Mouse (Mus musculus): Measurements from ENCODE around the gene Adamtsl5. TPM values are rescaled to one million over a fixed set of nuclear protein-coding genes. Genes with fewer than 3 reads are reported as not detected.

Adamtsl5 gene
- polyA plus RNA-seq, 1 experiment = 8.8 TPM

- TF ChIP-seq POLR2A (IDR thresholded peaks at IDR 0.05; ENCODE audit: borderline replicate concordance, low read depth, low read length) = no peak
- peak; percentile 56; the same call in 1 of the 2 replicates for TF ChIP-seq CTCF (IDR thresholded peaks at IDR 0.05; ENCODE audit: low read depth, low read length)
- Histone ChIP-seq H3K27ac (ENCODE audit: insufficient read depth, low read depth, low read length) (no peak overlapping the region), H3K4me3 (ENCODE audit: insufficient read depth, low read length) (no peak overlapping the region), H3K4me1 (ENCODE audit: control insufficient read depth, insufficient read depth, low read length) (no peaks in the 10 kb centered on the region)
Measured at GRCm38 (mm10) chr10:80374063-80374462, 25.9 kb upstream of the Adamtsl5 start.

- TF ChIP-seq CTCF (IDR thresholded peaks at IDR 0.05; ENCODE audit: low read depth, low read length) = no peak
- no peak for TF ChIP-seq POLR2A (IDR thresholded peaks at IDR 0.05; ENCODE audit: borderline replicate concordance, low read depth, low read length)
- Histone ChIP-seq H3K27ac (ENCODE audit: insufficient read depth, low read depth, low read length) (no peak overlapping the region), H3K4me3 (ENCODE audit: insufficient read depth, low read length) (no peak overlapping the region), H3K4me1 (ENCODE audit: control insufficient read depth, insufficient read depth, low read length) (no peaks in the 10 kb centered on the region)
Measured at GRCm38 (mm10) chr10:80372706-80373105, 24.5 kb upstream of the Adamtsl5 start.

GRCm38 (mm10) chr10:80371983-80372382 lies 23.8 kb upstream of the Adamtsl5 start:
- TF ChIP-seq POLR2A (IDR thresholded peaks at IDR 0.05; ENCODE audit: borderline replicate concordance, low read depth, low read length) (no peak), CTCF (IDR thresholded peaks at IDR 0.05; ENCODE audit: low read depth, low read length) (no peak)
- Histone ChIP-seq H3K27ac (ENCODE audit: insufficient read depth, low read depth, low read length) (no peak overlapping the region), H3K4me3 (ENCODE audit: insufficient read depth, low read length) (no peak overlapping the region), H3K4me1 (ENCODE audit: control insufficient read depth, insufficient read depth, low read length) (no peaks in the 10 kb centered on the region)

GRCm38 (mm10) chr10:80371411-80371966 lies 23.3 kb upstream of the Adamtsl5 start:
- Histone ChIP-seq H3K4me3 (ENCODE audit: insufficient read depth, low read length) (no peak overlapping the region), H3K4me1 (ENCODE audit: control insufficient read depth, insufficient read depth, low read length) (no peaks in the 10 kb centered on the region)
- TF ChIP-seq POLR2A (IDR thresholded peaks at IDR 0.05; ENCODE audit: borderline replicate concordance, low read depth, low read length) (no peak), CTCF (IDR thresholded peaks at IDR 0.05; ENCODE audit: low read depth, low read length) (no peak)

GRCm38 (mm10) chr10:80369995-80370747 lies 22.0 kb upstream of the Adamtsl5 start:
- no peak overlapping the region for H3K4me3 ChIP-seq (ENCODE audit: insufficient read depth, low read length)
- TF ChIP-seq POLR2A (IDR thresholded peaks at IDR 0.05; ENCODE audit: borderline replicate concordance, low read depth, low read length) (no peak), CTCF (IDR thresholded peaks at IDR 0.05; ENCODE audit: low read depth, low read length) (no peak)
- H3K27ac ChIP-seq (ENCODE audit: insufficient read depth, low read depth, low read length) = no peak overlapping the region
- no peaks in the 10 kb centered on the region for H3K4me1 ChIP-seq (ENCODE audit: control insufficient read depth, insufficient read depth, low read length)

More at GRCm38 (mm10) chr10:80371411-80371966, 23.3 kb upstream of the Adamtsl5 start:
- H3K27ac ChIP-seq (ENCODE audit: insufficient read depth, low read depth, low read length) = no peak overlapping the region

- Histone ChIP-seq H3K27ac (ENCODE audit: insufficient read depth, low read depth, low read length) (no peak overlapping the region), H3K4me1 (ENCODE audit: control insufficient read depth, insufficient read depth, low read length) (no peaks in the 10 kb centered on the region), H3K4me3 (ENCODE audit: insufficient read depth, low read length) (no peak overlapping the region)
- TF ChIP-seq POLR2A (IDR thresholded peaks at IDR 0.05; ENCODE audit: borderline replicate concordance, low read depth, low read length) (no peak), CTCF (IDR thresholded peaks at IDR 0.05; ENCODE audit: low read depth, low read length) (no peak)
Measured at GRCm38 (mm10) chr10:80368392-80368791, 20.2 kb upstream of the Adamtsl5 start.

- H3K4me1 ChIP-seq (ENCODE audit: control insufficient read depth, insufficient read depth, low read length) = no peaks in the 10 kb centered on the region
- no peak overlapping the region for H3K27ac ChIP-seq (ENCODE audit: insufficient read depth, low read depth, low read length)
- H3K4me3 ChIP-seq (ENCODE audit: insufficient read depth, low read length) = no peak overlapping the region
- no peak for TF ChIP-seq POLR2A (IDR thresholded peaks at IDR 0.05; ENCODE audit: borderline replicate concordance, low read depth, low read length)
- no peak for TF ChIP-seq CTCF (IDR thresholded peaks at IDR 0.05; ENCODE audit: low read depth, low read length)
Measured at GRCm38 (mm10) chr10:80367954-80368353, 19.7 kb upstream of the Adamtsl5 start.

GRCm38 (mm10) chr10:80365736-80366135 lies 17.5 kb upstream of the Adamtsl5 start:
- TF ChIP-seq POLR2A (IDR thresholded peaks at IDR 0.05; ENCODE audit: borderline replicate concordance, low read depth, low read length) = no peak
- TF ChIP-seq CTCF (IDR thresholded peaks at IDR 0.05; ENCODE audit: low read depth, low read length) = no peak
- Histone ChIP-seq H3K4me3 (ENCODE audit: insufficient read depth, low read length) (no peak overlapping the region), H3K4me1 (ENCODE audit: control insufficient read depth, insufficient read depth, low read length) (no peaks in the 10 kb centered on the region), H3K27ac (ENCODE audit: insufficient read depth, low read depth, low read length) (no peak overlapping the region)

- TF ChIP-seq POLR2A (IDR thresholded peaks at IDR 0.05; ENCODE audit: borderline replicate concordance, low read depth, low read length) (no peak), CTCF (IDR thresholded peaks at IDR 0.05; ENCODE audit: low read depth, low read length) (no peak)
- Histone ChIP-seq H3K4me1 (ENCODE audit: control insufficient read depth, insufficient read depth, low read length) (no peaks in the 10 kb centered on the region), H3K4me3 (ENCODE audit: insufficient read depth, low read length) (no peak overlapping the region)
Measured at GRCm38 (mm10) chr10:80363734-80364133, 15.5 kb upstream of the Adamtsl5 start.

GRCm38 (mm10) chr10:80357994-80358639 lies 9.9 kb upstream of the Adamtsl5 start:
- Histone ChIP-seq H3K4me3 (ENCODE audit: insufficient read depth, low read length) (no peak overlapping the region), H3K4me1 (ENCODE audit: control insufficient read depth, insufficient read depth, low read length) (no peaks in the 10 kb centered on the region), H3K27ac (ENCODE audit: insufficient read depth, low read depth, low read length) (no peak overlapping the region)
- TF ChIP-seq CTCF (IDR thresholded peaks at IDR 0.05; ENCODE audit: low read depth, low read length) (no peak), POLR2A (IDR thresholded peaks at IDR 0.05; ENCODE audit: borderline replicate concordance, low read depth, low read length) (no peak)

More at GRCm38 (mm10) chr10:80363734-80364133, 15.5 kb upstream of the Adamtsl5 start:
- H3K27ac ChIP-seq (ENCODE audit: insufficient read depth, low read depth, low read length) = no peak overlapping the region
